Mouse (Mus musculus): ENCODE measurements around the gene Bri3bp.
"Not testable (repeated sequence)": the region's sequence is repeated elsewhere in the genome, so short reads cannot be mapped to it uniquely, and the experiment has no call there.

Bri3bp gene

GRCm38 (mm10) chr5:125441234-125442114, at the start of gene Bri3bp:
Bri3bp (plus strand) TSS chr5:125441568.
- in situ Hi-C loops (cut with MseI, MboI): no loop called here

GRCm38 (mm10) chr5:125391609-125392008, 49.8 kb upstream of the Bri3bp start:
- in situ Hi-C loops (cut with MseI, MboI): no loop called here

GRCm38 (mm10) chr5:125392176-125392575, 49.2 kb upstream of the Bri3bp start:
- in situ Hi-C loops (cut with MseI, MboI): not testable (repeated sequence)

GRCm38 (mm10) chr5:125392618-125392976, 48.8 kb upstream of the Bri3bp start:
- in situ Hi-C loops (cut with MseI, MboI): no loop called here

DNA sequence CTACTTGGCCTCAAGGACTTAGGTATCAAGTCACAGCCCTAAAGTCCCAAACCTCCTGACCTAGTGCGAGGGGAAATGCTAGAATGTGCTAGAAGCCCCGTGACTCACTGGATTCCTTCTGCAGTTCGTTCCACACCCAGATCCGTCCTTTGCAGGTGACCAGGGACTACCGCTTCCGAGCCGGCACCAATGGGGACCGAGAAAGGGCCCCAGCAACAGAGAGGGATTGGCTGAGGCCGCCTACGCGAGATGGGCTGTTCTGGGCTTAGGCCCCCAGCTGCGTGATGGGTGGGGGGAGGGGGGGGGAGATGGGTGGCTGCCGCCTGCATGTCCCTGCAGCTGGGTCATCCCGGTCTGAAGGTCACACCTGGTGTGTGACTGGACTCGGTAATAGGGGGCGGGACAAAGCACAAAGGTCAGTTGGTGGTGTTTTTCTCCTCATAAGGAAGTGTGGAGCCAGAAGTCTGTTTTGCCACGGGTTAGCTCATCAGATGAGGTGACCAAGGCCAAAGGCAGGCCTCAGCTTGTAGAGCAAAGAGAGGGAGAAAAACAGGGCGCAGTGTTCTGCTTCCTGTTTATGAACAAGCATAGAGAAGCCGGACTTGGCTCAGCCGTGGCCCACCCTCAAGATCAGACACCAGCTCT, 48.3 kb upstream of the Bri3bp start:
- in situ Hi-C loops (cut with MseI, MboI): no loop called here

GRCm38 (mm10) chr5:125393622-125394603, 47.5 kb upstream of the Bri3bp start:
- in situ Hi-C loops (cut with MseI, MboI): no loop called here

- in situ Hi-C loops (cut with MseI, MboI): no loop called here
Observed at GRCm38 (mm10) chr5:125395008-125395407, 46.4 kb upstream of the Bri3bp start.

DNA sequence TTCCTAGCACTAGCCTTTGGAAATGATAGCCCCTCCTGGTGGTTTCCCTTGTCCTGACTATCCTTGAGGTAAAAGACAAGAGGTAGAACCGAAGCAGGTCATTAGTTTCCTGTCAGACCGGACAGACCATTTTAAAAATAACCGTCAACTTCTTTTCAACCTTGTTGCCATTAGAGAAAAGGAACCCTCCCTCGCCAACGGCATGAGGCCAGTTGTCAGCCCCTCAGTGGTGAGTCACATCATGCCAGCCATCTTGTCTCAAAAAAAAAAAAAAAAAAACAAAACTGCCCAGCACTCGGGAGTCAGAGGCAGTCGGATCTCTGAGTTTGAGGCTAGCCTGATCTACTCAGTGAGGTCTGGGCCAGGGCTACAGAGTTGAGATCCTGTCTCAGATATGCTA, 40.5 kb upstream of the Bri3bp start:
- in situ Hi-C loops (cut with MseI, MboI): no loop called here

- in situ Hi-C loops (cut with MseI, MboI): no loop called here
Observed at GRCm38 (mm10) chr5:125402476-125402875, 38.9 kb upstream of the Bri3bp start.

GRCm38 (mm10) chr5:125402991-125403390, 38.4 kb upstream of the Bri3bp start:
- in situ Hi-C loops (cut with MseI, MboI): no loop called here

GRCm38 (mm10) chr5:125403481-125404465, 37.6 kb upstream of the Bri3bp start:
- in situ Hi-C loops (cut with MseI, MboI): no loop called here

- in situ Hi-C loops (cut with MseI, MboI): no loop called here
Observed at GRCm38 (mm10) chr5:125404536-125404902, 36.8 kb upstream of the Bri3bp start.

DNA sequence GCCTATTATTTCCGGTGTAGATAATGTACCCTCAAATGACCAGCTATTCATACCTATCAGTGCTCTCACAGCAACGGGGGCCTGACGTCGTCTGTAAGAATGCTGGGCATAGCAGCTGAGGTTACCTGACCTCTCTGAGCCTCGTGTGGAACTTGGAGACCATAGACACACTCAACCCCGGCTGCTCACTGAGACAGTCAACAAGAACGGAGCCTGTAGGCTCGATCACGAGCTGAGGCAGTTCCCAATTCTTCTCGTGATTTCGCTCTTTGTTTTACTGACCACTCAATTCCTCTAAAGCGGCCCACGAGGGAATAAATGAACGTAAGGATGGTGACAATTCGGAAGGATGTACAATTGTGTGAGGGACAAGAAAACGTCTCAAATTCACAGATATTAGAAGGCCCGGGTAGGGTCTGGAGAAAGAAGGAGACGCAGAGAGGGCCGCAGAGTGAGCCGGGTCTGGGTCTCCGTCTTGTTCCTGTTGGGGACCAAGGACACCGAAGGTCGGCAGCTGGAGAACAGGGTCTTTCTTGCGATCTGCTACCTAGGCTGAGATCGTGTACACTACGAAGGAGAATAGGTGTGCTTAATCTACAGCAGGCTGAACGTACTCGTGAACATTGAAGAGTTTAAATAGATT, 36.3 kb upstream of the Bri3bp start:
- in situ Hi-C loops (cut with MseI, MboI): no loop called here

DNA sequence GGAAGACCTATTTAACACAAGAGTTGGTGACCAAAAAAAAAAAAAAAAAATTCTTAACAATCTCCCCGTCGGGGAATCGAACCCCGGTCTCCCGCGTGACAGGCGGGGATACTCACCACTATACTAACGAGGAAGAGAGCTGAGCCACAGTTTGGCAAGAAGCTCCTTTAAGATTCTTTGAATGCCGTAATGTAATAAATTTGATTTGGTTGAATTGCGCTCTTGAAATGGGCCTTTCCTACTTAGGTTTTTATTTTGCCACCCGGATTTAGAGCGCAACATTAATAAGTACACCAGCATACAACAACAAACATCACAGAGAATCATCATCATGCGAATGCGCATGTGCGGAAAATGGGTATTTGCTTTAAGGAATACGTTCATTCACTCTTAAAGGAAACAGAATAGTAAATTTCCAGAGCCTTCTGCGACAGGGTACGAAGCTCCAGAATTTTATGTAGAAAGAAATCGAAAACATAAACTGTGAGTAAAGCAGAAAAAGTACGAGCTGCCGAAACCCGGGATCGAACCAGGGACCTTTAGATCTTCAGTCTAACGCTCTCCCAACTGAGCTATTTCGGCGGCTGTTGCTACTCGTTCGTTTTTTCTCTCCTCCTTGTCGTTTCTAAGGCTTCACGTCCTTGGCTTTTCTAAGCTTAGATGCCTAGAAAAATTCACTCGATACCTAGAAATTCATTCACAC, 35.7 kb upstream of the Bri3bp start:
- in situ Hi-C loops (cut with MseI, MboI): no loop called here

DNA sequence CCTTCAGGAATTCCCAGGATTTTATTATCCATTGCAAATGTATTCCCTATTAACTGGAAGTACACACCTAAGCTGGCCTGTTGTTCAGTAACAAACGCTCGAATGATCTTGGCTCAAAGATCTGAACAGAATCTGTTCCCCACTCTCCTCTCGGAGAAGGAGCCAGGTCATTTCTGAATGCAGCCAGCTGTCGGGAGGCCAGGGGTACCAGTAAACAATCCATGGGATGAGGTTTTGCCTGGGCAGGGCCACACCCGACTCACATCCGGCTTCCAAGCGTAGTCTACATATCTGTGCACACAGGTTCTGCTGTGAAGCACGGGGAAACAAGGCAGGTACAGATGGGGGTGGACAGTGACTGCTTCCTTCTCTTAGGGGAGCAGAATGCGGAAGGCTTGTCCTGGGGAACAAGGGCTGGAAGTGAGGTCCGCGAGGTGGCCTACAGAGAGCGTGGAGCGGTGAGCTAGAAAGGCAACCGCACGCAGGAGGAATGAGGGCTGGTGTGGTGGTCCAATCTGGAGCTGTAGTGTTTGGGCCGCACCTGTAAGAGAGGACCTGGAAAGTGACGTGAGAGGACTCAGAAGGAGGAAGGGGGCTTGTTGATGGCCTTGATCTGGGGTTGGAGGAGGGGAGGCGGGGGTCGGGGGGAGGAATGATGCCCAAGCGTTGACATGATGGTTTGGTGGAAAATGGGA, 34.9 kb upstream of the Bri3bp start:
- in situ Hi-C loops (cut with MseI, MboI): no loop called here

- in situ Hi-C loops (cut with MseI, MboI): no loop called here
Observed at GRCm38 (mm10) chr5:125407020-125407830, 34.1 kb upstream of the Bri3bp start.

DNA sequence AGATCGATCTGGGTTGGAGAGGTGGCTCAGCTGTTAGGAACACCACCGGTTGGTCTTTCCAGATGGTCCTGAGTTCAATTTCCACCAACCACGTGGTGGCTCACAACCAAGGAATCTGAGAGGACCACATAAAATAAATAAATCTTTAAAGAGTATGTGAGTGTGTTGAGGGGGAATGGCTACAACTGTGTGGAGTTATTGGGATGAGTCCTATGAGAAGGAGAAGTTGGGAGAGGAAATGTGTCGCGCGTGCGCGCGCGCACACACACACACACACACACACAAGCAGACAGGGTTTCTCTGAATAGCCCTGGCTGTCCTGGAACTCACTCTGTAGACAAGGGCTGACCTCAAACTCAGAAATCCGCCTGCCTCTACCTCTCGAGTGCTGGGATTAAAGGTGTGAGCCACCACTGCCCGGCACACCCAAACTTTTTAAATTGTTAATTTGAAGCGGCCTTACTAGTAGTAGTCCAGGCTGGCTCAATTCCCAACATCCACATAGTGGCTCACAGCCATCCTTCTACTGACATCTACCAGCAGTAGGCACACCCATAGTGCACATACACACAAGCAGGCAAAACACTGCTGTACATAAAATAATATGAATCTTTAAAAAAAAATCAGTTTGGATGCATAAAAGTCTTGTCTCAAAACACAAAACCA, 33.3 kb upstream of the Bri3bp start:
- in situ Hi-C loops (cut with MseI, MboI): no loop called here

GRCm38 (mm10) chr5:125408842-125409241, 32.5 kb upstream of the Bri3bp start:
- in situ Hi-C loops (cut with MseI, MboI): no loop called here
